Mouse (Mus musculus) erythroblast, embryonic 14.5 days (primary cell): ENCODE results near the gene Lrmda. TPM values are rescaled to one million over a fixed set of nuclear protein-coding genes. Genes with fewer than 3 reads are reported as not detected.

Experiments used
- H3K27me3 ChIP-seq: 2 replicates; pipeline ENCODE4 v1.6.1; 2012; ENCODE audit warnings: inconsistent platforms; ENCODE audit not compliant: control insufficient read depth
- H3K36me3 ChIP-seq: 2 replicates; pipeline ENCODE4 v1.6.1; 2012; ENCODE audit warnings: mild to moderate bottlenecking, inconsistent platforms; ENCODE audit not compliant: control insufficient read depth
- H3K4me1 ChIP-seq: 2 replicates; pipeline ENCODE4 v1.6.1; 2012; ENCODE audit warnings: inconsistent platforms; ENCODE audit not compliant: control insufficient read depth
- H3K4me3 ChIP-seq: replicated peaks from 2 replicates; pipeline ENCODE3; 2012; ENCODE audit warnings: moderate library complexity, mild to moderate bottlenecking, inconsistent platforms
- H3K9me3 ChIP-seq: 2 replicates; pipeline ENCODE4 v1.6.1; 2012; ENCODE audit warnings: low read length, inconsistent platforms, mixed read lengths; ENCODE audit not compliant: control insufficient read depth
- GATA1 ChIP-seq: IDR thresholded peaks from 2 replicates; pipeline ENCODE4 v1.6.1; 2012; ENCODE audit warnings: low read length, inconsistent platforms, mixed read lengths
- TAL1 ChIP-seq: IDR thresholded peaks from 3 replicates; pipeline ENCODE4 v1.6.1; 2012; ENCODE audit warnings: low read length, inconsistent platforms, mixed read lengths
- polyA plus RNA-seq: library from polyadenylated mRNA; stranded (reverse); fragments of >175 nt; gene quantifications from 2 replicates; pipeline ENCODE4 v1.2.3, GENCODE M21; 2012

The Lrmda gene
- polyA plus RNA-seq, 1 experiment: not detected

DNA sequence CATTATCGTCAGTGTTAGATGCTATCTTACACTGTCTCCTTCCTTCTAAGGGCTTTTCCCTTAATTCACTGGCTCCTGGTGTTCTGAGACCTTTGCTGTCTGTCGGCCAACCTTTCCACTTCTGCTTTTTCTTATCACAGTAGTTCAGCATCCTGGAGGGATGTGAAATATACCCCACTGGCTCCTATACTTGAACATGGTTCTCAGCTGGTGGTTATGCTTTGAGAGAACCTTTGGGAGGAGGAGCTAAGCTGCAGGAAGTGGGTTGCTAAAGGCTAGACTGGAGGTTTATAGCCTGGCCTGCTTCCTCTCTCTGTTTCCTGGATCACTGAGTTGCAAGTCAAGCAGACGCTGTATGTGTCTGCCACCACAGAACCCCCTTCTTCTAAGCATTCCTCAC is 163.7 kb downstream of the Lrmda start:
- Histone ChIP-seq H3K36me3 (no peaks in the 10 kb centered on the region), H3K4me1 (no peaks in the 10 kb centered on the region), H3K9me3 (no peaks in the 10 kb centered on the region), H3K27me3 (no peaks in the 10 kb centered on the region), H3K4me3 (no peak overlapping the region)
- TF ChIP-seq GATA1 (no peak), TAL1 (no peak)

DNA sequence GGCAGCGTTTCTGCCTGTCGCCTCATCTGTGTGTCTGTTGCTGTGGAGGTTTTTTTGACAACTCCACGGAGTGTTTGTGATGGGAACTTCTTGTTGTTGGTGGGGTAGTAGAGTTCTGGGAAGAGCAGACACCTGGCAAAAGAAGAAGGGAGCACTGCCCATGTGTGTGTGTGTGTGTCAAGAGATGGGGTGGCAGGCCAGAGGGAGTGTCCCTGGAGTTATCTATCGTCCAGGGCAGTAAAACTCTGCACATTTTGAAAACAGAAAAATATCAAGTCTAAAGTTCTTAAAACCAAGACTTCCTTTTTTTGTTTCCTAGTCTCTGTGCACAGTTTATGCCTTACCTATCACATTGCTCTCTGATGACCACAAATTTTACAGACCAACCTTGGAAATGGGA is 165.9 kb downstream of the Lrmda start:
- Histone ChIP-seq H3K9me3 (no peaks in the 10 kb centered on the region), H3K4me3 (no peak overlapping the region), H3K4me1 (no peaks in the 10 kb centered on the region), H3K36me3 (no peaks in the 10 kb centered on the region), H3K27me3 (no peaks in the 10 kb centered on the region)
- TF ChIP-seq GATA1 (no peak), TAL1 (no peak)

DNA sequence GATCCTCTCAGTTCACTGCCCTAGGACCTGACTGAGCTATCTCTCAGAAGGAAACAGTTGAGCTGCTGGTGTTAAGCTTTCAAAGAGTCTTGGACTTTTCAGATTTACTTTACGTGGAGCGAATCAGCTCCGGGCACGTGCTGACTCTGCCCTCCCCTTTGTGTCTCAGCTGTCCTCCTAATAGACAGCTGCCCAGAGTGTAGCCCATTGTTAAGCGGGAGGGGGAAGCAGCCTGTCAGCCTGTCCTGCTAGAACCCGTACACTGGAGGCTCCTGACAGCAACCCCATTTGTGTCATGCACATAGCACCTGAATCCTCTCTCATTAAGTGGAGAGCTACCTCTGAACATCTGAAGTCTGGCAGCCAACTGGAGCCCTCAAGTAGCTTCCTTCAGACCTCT is 170.6 kb downstream of the Lrmda start:
- no peak overlapping the region for H3K4me3 ChIP-seq
- H3K27me3 ChIP-seq: no peaks in the 10 kb centered on the region
- no peak for TF ChIP-seq TAL1
- no peak for TF ChIP-seq GATA1
- H3K4me1 ChIP-seq: no peaks in the 10 kb centered on the region
- H3K9me3 ChIP-seq: no peaks in the 10 kb centered on the region
- no peaks in the 10 kb centered on the region for H3K36me3 ChIP-seq

DNA sequence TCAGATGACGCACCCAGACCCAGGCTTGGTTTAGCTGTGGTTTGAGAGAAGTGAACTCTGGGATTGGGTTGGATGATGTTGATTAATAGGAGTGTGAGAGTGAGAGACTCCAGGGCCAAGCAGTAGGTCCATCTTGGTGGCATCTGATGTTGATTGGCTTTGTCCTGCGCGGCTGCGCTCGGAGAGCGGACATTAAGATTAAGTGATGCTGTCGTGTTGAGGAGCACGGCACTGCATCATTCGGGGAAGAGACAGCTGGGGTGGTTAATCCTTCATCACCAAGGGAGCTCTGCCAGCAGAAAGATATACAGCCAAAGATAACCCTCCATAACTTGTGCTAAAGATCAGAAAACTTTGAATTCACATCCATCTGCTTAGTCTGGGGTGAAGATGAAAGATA is 172.7 kb downstream of the Lrmda start:
- Histone ChIP-seq H3K36me3 (no peaks in the 10 kb centered on the region), H3K27me3 (no peaks in the 10 kb centered on the region)
- TF ChIP-seq GATA1: no peak
- TF ChIP-seq TAL1: no peak

DNA sequence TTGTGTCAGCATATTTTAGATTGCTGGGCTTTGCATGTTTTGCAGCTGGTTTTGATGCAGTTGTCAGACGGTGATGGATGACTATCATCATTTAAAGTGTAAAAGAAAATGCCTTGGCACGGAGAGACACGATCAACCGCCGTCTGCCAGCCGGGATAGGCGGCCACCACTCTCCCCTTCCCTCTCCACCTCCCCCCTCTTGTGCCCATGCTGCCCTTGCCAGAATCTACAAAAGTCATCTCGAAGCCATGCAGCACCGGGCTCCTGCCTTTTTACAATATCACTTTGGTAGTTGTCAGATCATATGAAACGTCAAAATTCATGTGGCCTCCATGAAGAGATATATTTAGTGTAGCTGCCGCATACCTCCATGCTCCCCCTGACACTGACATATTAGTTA is 178.5 kb downstream of the Lrmda start:
- Histone ChIP-seq H3K27me3 (no peaks in the 10 kb centered on the region), H3K4me1 (no peaks in the 10 kb centered on the region), H3K36me3 (no peaks in the 10 kb centered on the region), H3K9me3 (no peaks in the 10 kb centered on the region), H3K4me3 (no peak overlapping the region)
- TF ChIP-seq TAL1: no peak
- no peak for TF ChIP-seq GATA1

More for the DNA sequence above, 172.7 kb downstream of the Lrmda start:
- no peaks in the 10 kb centered on the region for H3K4me1 ChIP-seq
- no peak overlapping the region for H3K4me3 ChIP-seq
- H3K9me3 ChIP-seq: no peaks in the 10 kb centered on the region

DNA sequence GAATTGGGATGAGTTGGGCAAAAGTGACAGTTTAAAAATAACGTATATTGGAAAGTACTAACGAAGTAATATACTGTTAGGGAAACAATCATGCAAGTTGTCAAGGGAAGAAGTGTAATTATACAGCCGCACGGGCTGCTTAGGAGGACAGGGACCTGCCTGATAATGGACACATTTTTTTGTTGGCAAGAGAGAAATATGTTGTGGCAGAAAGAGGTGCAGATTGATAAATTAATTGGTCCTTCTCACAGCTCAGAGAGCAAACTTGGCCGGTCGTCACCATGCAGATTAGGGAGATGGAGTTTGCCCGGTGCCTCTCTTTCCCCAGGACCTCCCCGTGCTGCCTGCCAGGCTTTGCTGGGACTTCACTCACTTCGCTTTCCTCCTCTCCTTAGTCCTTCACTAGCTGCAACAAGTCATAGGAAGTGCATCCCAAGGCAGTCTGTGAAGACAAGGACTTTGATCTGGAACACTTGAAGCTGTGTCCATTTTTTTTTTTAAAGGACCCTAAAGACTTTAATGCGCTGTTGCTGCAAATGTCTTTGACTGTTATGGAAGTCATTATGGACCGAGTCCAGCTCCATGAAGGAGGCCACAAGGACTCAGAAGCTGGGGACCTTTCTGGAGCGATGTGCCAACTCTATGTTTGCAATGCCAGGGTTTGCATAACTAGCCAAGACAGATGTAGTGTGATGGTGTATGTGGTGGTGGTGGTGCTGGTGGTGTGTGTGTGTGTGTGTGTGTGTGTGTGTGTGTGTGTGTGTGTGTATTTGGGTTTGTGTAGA is 179.3 kb downstream of the Lrmda start:
- H3K4me3 ChIP-seq: no peak overlapping the region
- H3K9me3 ChIP-seq: no peaks in the 10 kb centered on the region
- no peaks in the 10 kb centered on the region for H3K4me1 ChIP-seq
- no peak for TF ChIP-seq GATA1
- no peak for TF ChIP-seq TAL1
- no peaks in the 10 kb centered on the region for H3K36me3 ChIP-seq
- no peaks in the 10 kb centered on the region for H3K27me3 ChIP-seq

DNA sequence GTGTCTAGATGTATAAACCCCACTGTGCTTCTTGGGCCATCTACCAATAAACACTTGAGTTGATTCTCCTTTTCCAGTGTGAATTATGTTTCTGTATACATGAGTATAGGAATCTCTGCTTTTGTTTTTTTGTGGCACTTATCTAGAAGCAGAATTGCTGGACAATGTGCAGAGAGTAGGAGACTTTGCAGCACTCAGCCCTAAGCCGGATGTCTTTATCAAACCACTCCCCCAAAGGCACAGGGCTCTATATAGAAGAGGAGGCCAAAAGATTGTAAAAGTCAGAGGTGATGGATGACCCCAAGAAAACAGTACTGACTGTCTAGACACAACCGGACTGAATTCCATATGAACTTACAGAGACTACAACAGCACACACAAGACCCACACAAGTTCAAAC is 182.2 kb downstream of the Lrmda start:
- Histone ChIP-seq H3K27me3 (no peaks in the 10 kb centered on the region), H3K4me3 (no peak overlapping the region), H3K36me3 (no peaks in the 10 kb centered on the region), H3K9me3 (no peaks in the 10 kb centered on the region), H3K4me1 (no peaks in the 10 kb centered on the region)
- no peak for TF ChIP-seq GATA1

DNA sequence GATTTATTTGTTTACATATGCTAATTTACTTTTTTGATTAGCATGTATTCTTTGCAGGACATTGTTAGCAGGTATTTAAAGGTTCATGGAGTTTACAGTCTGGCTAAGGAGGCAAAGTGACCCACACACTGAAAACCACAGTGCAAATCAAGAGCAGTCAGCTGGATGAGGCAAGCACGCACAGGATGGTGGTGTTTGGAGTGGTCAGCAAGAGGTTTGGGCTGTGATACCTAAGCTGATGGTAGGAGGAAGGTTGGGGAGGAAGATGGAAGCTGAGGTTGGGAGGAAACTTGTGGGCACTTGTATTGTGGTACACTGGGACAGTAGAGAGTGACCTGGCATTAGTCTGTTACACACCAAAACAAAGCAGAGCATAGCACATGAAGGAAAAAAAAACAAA is 191.1 kb downstream of the Lrmda start:
- Histone ChIP-seq H3K36me3 (no peaks in the 10 kb centered on the region), H3K9me3 (no peaks in the 10 kb centered on the region), H3K27me3 (peaks cover 3% of the 10 kb centered on the region), H3K4me1 (no peaks in the 10 kb centered on the region), H3K4me3 (no peak overlapping the region)
- TF ChIP-seq TAL1 (no peak), GATA1 (no peak)

DNA sequence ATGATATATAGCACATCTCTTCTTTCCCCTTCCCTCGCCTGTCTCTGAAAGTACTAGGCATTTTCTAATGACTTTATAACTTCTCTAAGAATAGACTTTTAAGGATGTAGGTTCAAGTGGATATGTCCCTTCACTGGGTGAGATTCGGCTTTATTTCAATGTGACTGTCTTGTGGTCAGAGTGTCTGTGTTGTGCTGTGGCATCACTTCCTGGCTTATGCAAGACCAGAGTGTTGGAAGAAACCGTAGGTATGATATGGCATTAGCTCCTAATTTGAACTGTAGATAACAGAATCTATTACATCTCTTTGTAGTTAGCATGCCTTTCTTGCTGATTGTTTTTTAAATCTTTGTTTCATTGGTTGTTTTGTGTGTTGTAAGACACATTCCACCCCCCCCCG is 198.7 kb downstream of the Lrmda start:
- H3K36me3 ChIP-seq: no peaks in the 10 kb centered on the region
- TF ChIP-seq GATA1 (no peak), TAL1 (no peak)
- H3K4me1 ChIP-seq: no peaks in the 10 kb centered on the region
- H3K27me3 ChIP-seq: no peaks in the 10 kb centered on the region
- H3K9me3 ChIP-seq: no peaks in the 10 kb centered on the region
- H3K4me3 ChIP-seq: no peak overlapping the region

DNA sequence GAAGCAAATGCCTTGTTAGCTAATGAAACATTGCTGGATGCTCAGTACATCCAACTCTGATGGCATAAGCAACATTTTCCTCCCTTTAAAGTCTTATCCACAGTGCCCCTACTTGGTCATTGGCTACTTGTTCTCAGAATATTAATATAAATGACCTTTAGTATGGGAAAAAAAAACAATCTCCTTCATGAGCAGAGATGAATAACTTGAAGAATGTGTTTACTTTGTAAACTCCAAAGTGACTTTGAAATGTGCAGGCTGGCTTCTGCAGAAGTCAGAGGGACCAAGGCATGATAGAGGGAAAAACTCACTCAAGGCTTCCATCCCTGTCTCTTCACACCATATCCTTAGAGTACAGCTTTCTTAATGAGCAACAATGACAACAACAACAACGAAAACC is 202.5 kb downstream of the Lrmda start:
- Histone ChIP-seq H3K9me3 (no peaks in the 10 kb centered on the region), H3K27me3 (no peaks in the 10 kb centered on the region), H3K4me1 (peaks cover 25% of the 10 kb centered on the region), H3K4me3 (no peak overlapping the region), H3K36me3 (no peaks in the 10 kb centered on the region)
- TF ChIP-seq GATA1 (no peak), TAL1 (no peak)
